Mouse (Mus musculus) MEL (cell line): Measurements from ENCODE around the gene Abhd17b.
A peak's percentile ranks its signal among the peaks of the same experiment; 100 is the strongest.

Experiments used
- BHLHE40 ChIP-seq: IDR thresholded peaks from 2 replicates; pipeline ENCODE4 v1.6.1; 2012; ENCODE audit warnings: low read depth, mild to moderate bottlenecking, inconsistent platforms, low read length, improper control_type of control experiment, borderline replicate concordance
- CTCF ChIP-seq, 3 experiments: IDR thresholded peaks in 2 of 3; conservative IDR thresholded peaks in 1 of 3; 2 replicates each; pipeline ENCODE4 v1.5.1; 2011 to 2012; ENCODE audit warnings: low read length in 3 of 3, low read depth in 2 of 3, mild to moderate bottlenecking in 2 of 3, improper control_type of control experiment in 1 of 3, inconsistent platforms in 1 of 3, mixed read lengths in 1 of 3, moderate library complexity in 1 of 3; ENCODE audit not compliant: control insufficient read depth in 1 of 3, insufficient read depth in 1 of 3, poor library complexity in 1 of 3, severe bottlenecking in 1 of 3
- E2F4 ChIP-seq: IDR thresholded peaks from 2 replicates; pipeline ENCODE4 v1.6.1; 2011; ENCODE audit warnings: low read depth, low read length, improper control_type of control experiment, borderline replicate concordance
- ETS1 ChIP-seq: IDR thresholded peaks from 2 replicates; pipeline ENCODE4 v1.6.1; 2012; ENCODE audit warnings: low read depth, mild to moderate bottlenecking, inconsistent platforms, low read length, improper control_type of control experiment, moderate library complexity
- GATA1 ChIP-seq: IDR thresholded peaks from 2 replicates; pipeline ENCODE4 v1.6.1; 2011; ENCODE audit warnings: low read depth, low read length, improper control_type of control experiment
- JUND ChIP-seq: IDR thresholded peaks from 2 replicates; pipeline ENCODE4 v1.6.1; 2011; ENCODE audit warnings: low read depth, mild to moderate bottlenecking, improper control_type of control experiment, low read length
- MEF2A ChIP-seq: IDR thresholded peaks from 2 replicates; pipeline ENCODE4 v1.6.1; 2014; ENCODE audit warnings: low read depth, mild to moderate bottlenecking, inconsistent platforms, low read length, improper control_type of control experiment; ENCODE audit not compliant: poor library complexity, insufficient replicate concordance, severe bottlenecking; ENCODE audit errors: extremely low read depth
- MXI1 ChIP-seq: IDR thresholded peaks from 2 replicates; pipeline ENCODE4 v1.6.1; 2011; ENCODE audit warnings: mild to moderate bottlenecking, low read depth, low read length, improper control_type of control experiment
- POLR2A ChIP-seq, 2 experiments: IDR thresholded peaks; 2 replicates each; pipeline ENCODE4 v1.6.1; 2011 to 2012; ENCODE audit warnings: low read length in 2 of 2, mild to moderate bottlenecking in 2 of 2, control low read depth in 1 of 2, improper control_type of control experiment in 1 of 2, low read depth in 1 of 2, moderate library complexity in 1 of 2; ENCODE audit not compliant: control insufficient read depth in 1 of 2, insufficient read depth in 1 of 2, poor library complexity in 1 of 2
- POLR2AphosphoS5 ChIP-seq: IDR thresholded peaks from 2 replicates; pipeline ENCODE4 v1.6.1; 2012; ENCODE audit warnings: low read depth, borderline replicate concordance, mild to moderate bottlenecking, inconsistent platforms, low read length, moderate library complexity, mixed read lengths
- RCOR1 ChIP-seq: IDR thresholded peaks from 2 replicates; pipeline ENCODE4 v1.6.1; 2012; ENCODE audit warnings: low read depth, mild to moderate bottlenecking, inconsistent platforms, low read length, improper control_type of control experiment
- USF1 ChIP-seq: IDR thresholded peaks from 2 replicates; pipeline ENCODE4 v1.6.1; 2014; ENCODE audit warnings: low read depth, mild to moderate bottlenecking, inconsistent platforms, low read length, improper control_type of control experiment, moderate library complexity
- ZKSCAN1 ChIP-seq: IDR thresholded peaks from 2 replicates; pipeline ENCODE4 v1.6.1; 2012; ENCODE audit warnings: low read depth, mild to moderate bottlenecking, inconsistent platforms, low read length, improper control_type of control experiment, moderate library complexity

DNA sequence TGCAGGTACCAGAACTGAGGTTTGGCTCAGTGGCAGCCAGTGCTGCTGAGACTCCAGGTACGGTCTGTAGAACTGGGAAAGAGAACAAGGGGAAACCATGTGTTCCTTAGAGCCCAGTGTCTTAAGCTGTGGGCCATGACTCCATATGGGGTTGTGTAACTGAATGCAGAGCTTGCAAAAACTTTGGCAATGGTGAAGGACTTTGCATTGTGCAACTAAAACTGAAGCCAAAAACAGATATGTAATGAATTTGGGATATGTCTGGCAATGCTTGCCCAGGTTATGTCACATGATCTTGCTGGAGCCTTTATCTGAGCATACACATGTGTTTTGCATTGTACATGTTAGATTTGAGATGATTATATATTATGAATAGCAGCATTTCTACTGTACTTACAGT lies 72.2 kb downstream of the Abhd17b start:
- TF ChIP-seq ZKSCAN1 (no peak), USF1 (0 out of 2 replicates have a peak, but pooled peaks have one; percentile 18), POLR2A (IDR thresholded peaks at IDR 0.05; ENCODE audit: control insufficient read depth in 1 of 2, insufficient read depth in 1 of 2, low read depth in 1 of 2, low read length in 2 of 2, poor library complexity in 1 of 2) (no peak), CTCF (IDR thresholded peaks at IDR 0.05 in 2 of 3, conservative IDR thresholded peaks at IDR 0.05 in 1 of 3; ENCODE audit: control insufficient read depth in 1 of 3, insufficient read depth in 1 of 3, low read depth in 2 of 3, low read length in 3 of 3, poor library complexity in 1 of 3, severe bottlenecking in 1 of 3) (no peak), MEF2A (no peak), ETS1 (no peak), GATA1 (no peak), JUND (no peak), MXI1 (no peak), RCOR1 (no peak), BHLHE40 (no peak), POLR2AphosphoS5 (no peak), E2F4 (no peak)
